In genomic region chr7:87411373-87411772, GRCm38 (mm10) we compare ENCODE assay signal across 8 mouse cellular contexts.
DNase-seq lines count a peak whose midpoint lies in the region; ATAC-seq and TF ChIP-seq lines count a peak whose summit lies in the region.
"Not testable (repeated sequence)": the region's sequence is repeated elsewhere in the genome, so short reads cannot be mapped to it uniquely, and the experiment has no call there.

No protein-coding gene starts in this region.

- not testable (repeated sequence) for H3K4me2 ChIP-seq in embryonic facial prominence, embryonic 11.5 days (ENCODE audit: low read depth, low read length); hindbrain, embryonic 11.5 days (replicated peaks; ENCODE audit: low read depth, low read length); stomach, postnatal 0 days (replicated peaks; ENCODE audit: low read depth)

- H3K4me3 ChIP-seq in bone marrow macrophage, adult 2 months (ENCODE audit: insufficient read depth, low read length); embryonic facial prominence, embryonic 11.5 days (ENCODE audit: low read depth, low read length); hindbrain, embryonic 11.5 days (ENCODE audit: low read depth, low read length); layer of hippocampus, adult 2 months; stomach, postnatal 0 days (ENCODE audit: low read depth, low read length): not testable (repeated sequence)

- peak; percentile 60 for DNase-seq in 3T3-L1 (ENCODE audit: low read depth, low spot score)
- peak; percentile 60 for DNase-seq in R1 (ENCODE audit: low read depth, low spot score)
- peak; percentile 14 for DNase-seq in embryonic facial prominence, embryonic 11.5 days (ENCODE audit: low spot score)
- peak; percentile 15 for DNase-seq in hindbrain, embryonic 11.5 days (ENCODE audit: low spot score)
- DNase-seq in layer of hippocampus, adult 2 months (ENCODE audit: low spot score in 2 of 2); stomach, postnatal 0 days (ENCODE audit: low spot score): not testable (repeated sequence)
- DNase-seq in lung, postnatal 14 days, result peak; percentile 14

- not testable (repeated sequence) for H3K36me3 ChIP-seq in embryonic facial prominence, embryonic 11.5 days (replicated peaks; ENCODE audit: control insufficient read depth, insufficient read depth, low read depth, low read length); hindbrain, embryonic 11.5 days (ENCODE audit: control insufficient read depth, insufficient read depth, low read length); stomach, postnatal 0 days (ENCODE audit: control insufficient read depth, insufficient read depth, low read length)

- not testable (repeated sequence) for H3K9ac ChIP-seq in embryonic facial prominence, embryonic 11.5 days (replicated peaks; ENCODE audit: low read length); hindbrain, embryonic 11.5 days (ENCODE audit: low read depth, low read length); stomach, postnatal 0 days (ENCODE audit: low read length)

- not testable (repeated sequence) for H3K4me1 ChIP-seq in bone marrow macrophage, adult 2 months (ENCODE audit: control insufficient read depth, insufficient read depth, low read length); embryonic facial prominence, embryonic 11.5 days (ENCODE audit: control insufficient read depth, insufficient read depth, low read length); hindbrain, embryonic 11.5 days (replicated peaks; ENCODE audit: control insufficient read depth, insufficient read depth, low read length); stomach, postnatal 0 days (replicated peaks; ENCODE audit: control insufficient read depth, insufficient read depth)

- TF ChIP-seq POLR2A in bone marrow macrophage, adult 2 months (IDR thresholded peaks at IDR 0.05; ENCODE audit: borderline replicate concordance, low read depth, low read length), result not testable (repeated sequence)

- not testable (repeated sequence) for ATAC-seq in embryonic facial prominence, embryonic 11.5 days (replicated peaks; ENCODE audit: insufficient number of reproducible peaks, low FRiP score, low TSS enrichment, low read depth); stomach, postnatal 0 days (ENCODE audit: low FRiP score, low TSS enrichment)
- ATAC-seq in hindbrain, embryonic 11.5 days (ENCODE audit: low FRiP score), result peak; percentile 53; the same call in 1 of the 2 replicates

- not testable (repeated sequence) for TF ChIP-seq EP300 in stomach, postnatal 0 days (optimal IDR thresholded peaks at IDR 0.05)

- TF ChIP-seq CTCF in bone marrow macrophage, adult 2 months (IDR thresholded peaks at IDR 0.05; ENCODE audit: low read depth, low read length), result peak; percentile 29; the same call in 1 of the 2 replicates
- peak; percentile 72 for TF ChIP-seq CTCF in layer of hippocampus, adult 2 months (conservative IDR thresholded peaks at IDR 0.05)
- peak; percentile 68 for TF ChIP-seq CTCF in stomach, postnatal 0 days (IDR thresholded peaks at IDR 0.05; ENCODE audit: low read depth)

- not testable (repeated sequence) for H3K9me3 ChIP-seq in embryonic facial prominence, embryonic 11.5 days (replicated peaks; ENCODE audit: control insufficient read depth, low read length); hindbrain, embryonic 11.5 days (ENCODE audit: control insufficient read depth, low read length); stomach, postnatal 0 days (ENCODE audit: control insufficient read depth, low read length)

- WGBS in embryonic facial prominence, embryonic 11.5 days, result 8% methylated on average over 4 of the region's 4 CpGs
- 8% methylated on average over 4 of the region's 4 CpGs for WGBS in hindbrain, embryonic 11.5 days
- 10% methylated on average over 4 of the region's 4 CpGs for WGBS in stomach, postnatal 0 days

- not testable (repeated sequence) for H3K27ac ChIP-seq in bone marrow macrophage, adult 2 months (ENCODE audit: insufficient read depth, low read depth, low read length); embryonic facial prominence, embryonic 11.5 days (replicated peaks; ENCODE audit: low read depth, low read length); hindbrain, embryonic 11.5 days (ENCODE audit: low read depth, low read length); layer of hippocampus, adult 2 months; stomach, postnatal 0 days (replicated peaks)

- not testable (repeated sequence) for H3K27me3 ChIP-seq in embryonic facial prominence, embryonic 11.5 days (ENCODE audit: control insufficient read depth, insufficient read depth, low read length); hindbrain, embryonic 11.5 days (ENCODE audit: control insufficient read depth, insufficient read depth, low read length); stomach, postnatal 0 days (ENCODE audit: control insufficient read depth, insufficient read depth, low read length)
